Mouse (Mus musculus) myocyte (in vitro differentiated cells): ENCODE data around the gene Tln2.

Experiments used
- CEBPB ChIP-seq: IDR thresholded peaks from 2 replicates; pipeline ENCODE4 v1.6.1; 2011; ENCODE audit warnings: mild to moderate bottlenecking, moderate library complexity; ENCODE audit not compliant: poor library complexity, insufficient read depth, severe bottlenecking
- E2F4 ChIP-seq: IDR thresholded peaks from one replicate; pipeline ENCODE4 v1.6.1; 2011; ENCODE audit warnings: mild to moderate bottlenecking, control low read depth, moderate library complexity; ENCODE audit not compliant: insufficient read depth
- MAX ChIP-seq: IDR thresholded peaks from one replicate; pipeline ENCODE4 v1.6.1; 2011; ENCODE audit warnings: low read depth, mild to moderate bottlenecking, control low read depth
- MYOD1 ChIP-seq, 3 experiments: IDR thresholded peaks; one replicate each; pipeline ENCODE4 v1.6.1; 2011; ENCODE audit warnings: control low read depth in 2 of 3, low read depth in 2 of 3, mild to moderate bottlenecking in 2 of 3, moderate library complexity in 1 of 3; ENCODE audit not compliant: insufficient read length in 2 of 3, control insufficient read depth in 1 of 3
- MYOG ChIP-seq, 3 experiments: IDR thresholded peaks; one replicate each; pipeline ENCODE4 v1.6.1; 2011; ENCODE audit warnings: control low read depth in 2 of 3, low read depth in 2 of 3, mild to moderate bottlenecking in 2 of 3; ENCODE audit not compliant: insufficient read length in 2 of 3, control insufficient read depth in 1 of 3, insufficient read depth in 1 of 3
- POLR2A ChIP-seq: IDR thresholded peaks from one replicate; pipeline ENCODE4 v1.6.1; 2011; ENCODE audit warnings: low read depth, mild to moderate bottlenecking, control low read depth, moderate library complexity; ENCODE audit not compliant: insufficient read length
- POLR2AphosphoS2 ChIP-seq: IDR thresholded peaks from one replicate; pipeline ENCODE4 v1.6.1; 2011; ENCODE audit warnings: low read depth, control low read depth; ENCODE audit not compliant: insufficient read length
- REST ChIP-seq: IDR thresholded peaks from one replicate; pipeline ENCODE4 v1.6.1; 2011; ENCODE audit warnings: mild to moderate bottlenecking, control low read depth, moderate library complexity; ENCODE audit not compliant: insufficient read depth, insufficient read length
- SRF ChIP-seq: IDR thresholded peaks from one replicate; pipeline ENCODE4 v1.6.1; 2011; ENCODE audit warnings: low read depth; ENCODE audit not compliant: control insufficient read depth, insufficient read length
- TCF12 ChIP-seq: IDR thresholded peaks from one replicate; pipeline ENCODE4 v1.6.1; 2011; ENCODE audit warnings: mild to moderate bottlenecking, control low read depth; ENCODE audit not compliant: poor library complexity, insufficient read depth, severe bottlenecking
- TCF3 ChIP-seq: IDR thresholded peaks from one replicate; pipeline ENCODE4 v1.6.1; 2011; ENCODE audit warnings: low read depth, control low read depth; ENCODE audit not compliant: insufficient read length
- USF1 ChIP-seq: IDR thresholded peaks from one replicate; pipeline ENCODE4 v1.6.1; 2011; ENCODE audit warnings: low read depth, mild to moderate bottlenecking, control low read depth, moderate library complexity

DNA sequence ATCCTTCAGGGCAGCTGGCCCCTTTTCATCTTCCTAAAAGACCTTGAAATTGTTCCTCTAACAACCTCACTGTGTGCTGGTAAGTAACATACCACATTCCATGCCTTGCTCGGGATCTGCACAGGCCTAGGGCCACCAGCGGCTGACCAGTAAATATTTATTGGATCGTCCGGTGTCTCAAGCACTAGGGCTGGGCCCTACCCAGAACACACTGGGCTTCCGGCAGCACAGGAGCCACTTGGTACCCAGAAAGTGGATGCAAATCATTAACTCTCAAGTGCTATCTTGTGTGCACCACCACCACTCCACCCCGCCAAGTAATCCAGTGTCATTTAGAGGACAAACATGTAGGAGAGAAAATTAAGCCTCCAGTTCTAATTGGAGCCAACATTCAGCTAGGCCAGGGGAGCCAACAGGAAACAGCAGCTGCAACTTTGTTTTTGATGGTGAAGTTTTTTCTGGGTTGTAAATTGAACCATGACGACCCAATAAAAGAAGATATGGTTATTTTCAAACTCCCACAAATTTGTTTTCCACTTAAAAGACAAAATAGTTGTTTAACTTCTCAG, 46.4 kb upstream of the Tln2 start:
- no peak for TF ChIP-seq POLR2A
- TF ChIP-seq MAX, result no peak
- no peak for TF ChIP-seq USF1
- no peak for TF ChIP-seq MYOD1 (IDR thresholded peaks at IDR 0.05; ENCODE audit: control insufficient read depth in 1 of 3, insufficient read length in 2 of 3, low read depth in 2 of 3)
- no peak for TF ChIP-seq E2F4
- no peak for TF ChIP-seq TCF3
- no peak for TF ChIP-seq POLR2AphosphoS2
- no peak for TF ChIP-seq MYOG (IDR thresholded peaks at IDR 0.05; ENCODE audit: control insufficient read depth in 1 of 3, insufficient read depth in 1 of 3, insufficient read length in 2 of 3, low read depth in 2 of 3)
- no peak for TF ChIP-seq TCF12
- TF ChIP-seq CEBPB, result no peak
- TF ChIP-seq SRF, result no peak
- TF ChIP-seq REST, result no peak
